Comparison of ENCODE assay signal across 29 mouse cellular contexts in the genomic region with DNA sequence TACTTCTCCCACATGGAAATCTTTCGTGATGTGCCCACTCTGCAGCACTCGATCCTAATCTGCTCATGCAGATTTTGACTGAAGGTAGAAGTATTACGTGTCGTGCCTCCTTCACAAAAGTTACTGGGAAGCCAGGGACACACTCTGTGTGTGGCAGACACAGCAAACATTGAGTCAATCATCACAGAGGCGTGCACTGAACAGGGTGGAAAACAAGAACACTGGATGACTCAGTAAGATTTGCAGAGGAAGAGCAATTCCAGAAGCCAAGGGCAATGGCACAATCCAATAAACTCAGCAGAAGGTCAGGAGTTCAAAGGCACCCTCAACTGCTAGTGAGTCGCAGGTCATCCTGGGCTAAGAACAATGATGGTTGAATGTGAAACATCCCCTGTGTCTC.
A peak's percentile ranks its signal among the peaks of the same experiment; 100 is the strongest.
DNase-seq lines count a peak whose midpoint lies in the region; ATAC-seq lines count a peak whose summit lies in the region.
"Had no signal": no experiment of that assay in that cellular context is flagged by ENCODE, and none has a peak within 500 bp of the region (broad histone marks: within the 10 kb centered on the region; RNA-seq: fewer than 3 reads in every experiment).

No protein-coding gene starts in this region.

- DNase-seq in adrenal gland, adult 2 months = peak; percentile 5
- no peak for DNase-seq in adrenal gland, postnatal 10 days
- no peak for DNase-seq in liver, embryonic 11.5 days (ENCODE audit: low spot score)
- DNase-seq in 3T3-L1 (ENCODE audit: low read depth, low spot score) = peak; percentile 47
- peak; percentile 29 for DNase-seq in brain, adult 2 months (ENCODE audit: low read depth, low spot score)
- no peak for DNase-seq in lung, postnatal 4 days
- no peak for DNase-seq in layer of hippocampus, postnatal 36 days
- DNase-seq: adrenal gland, postnatal 25 days; B cell, adult 2 months; cerebellum, adult 18-20 months; cerebellum, adult 9-11 months; cerebellum, postnatal 25 days; forebrain, postnatal 0 days; gastrocnemius, adult 2 months; gastrocnemius, postnatal 14 days; heart, adult 18-20 months; heart, postnatal 14 days; heart, postnatal 4 days had no signal

- H3K27me3 ChIP-seq in liver, embryonic 15.5 days = no peaks in the 10 kb centered on the region
- no peaks in the 10 kb centered on the region for H3K27me3 ChIP-seq in liver, embryonic 11.5 days (replicated peaks; ENCODE audit: control insufficient read depth, insufficient read depth, low read length)
- H3K27me3 ChIP-seq: CH12.LX; embryonic facial prominence, embryonic 12.5 days; embryonic facial prominence, embryonic 15.5 days; heart, embryonic 15.5 days had no signal

- H3K4me3 ChIP-seq in liver, embryonic 15.5 days (replicated peaks) = no peak overlapping the region
- no peak overlapping the region for H3K4me3 ChIP-seq in liver, embryonic 11.5 days (ENCODE audit: low read depth, low read length)
- H3K4me3 ChIP-seq: embryonic facial prominence, embryonic 12.5 days; embryonic facial prominence, embryonic 15.5 days; gastrocnemius, adult 2 months; heart, embryonic 12.5 days; heart, embryonic 15.5 days had no signal

- H3K4me1 ChIP-seq in liver, embryonic 15.5 days (replicated peaks) = no peaks in the 10 kb centered on the region; the same call in 1 of the 2 replicates
- H3K4me1 ChIP-seq in liver, embryonic 11.5 days (replicated peaks; ENCODE audit: control insufficient read depth, insufficient read depth, low read length) = no peaks in the 10 kb centered on the region
- H3K4me1 ChIP-seq: embryonic facial prominence, embryonic 12.5 days; embryonic facial prominence, embryonic 15.5 days; heart, embryonic 12.5 days; heart, embryonic 15.5 days had no signal

- peak; percentile 25; the same call in 1 of the 2 replicates for ATAC-seq in liver, embryonic 15.5 days (ENCODE audit: insufficient read depth)
- ATAC-seq in liver, embryonic 11.5 days (replicated peaks; ENCODE audit: low FRiP score) = no peak
- ATAC-seq: activated CD4-positive, CD25-positive, alpha-beta regulatory T cell, adult 4 months; forebrain, embryonic 14.5 days; forebrain, postnatal 0 days; hindbrain, postnatal 0 days; inflammation-experienced regulatory T-cells, adult 6 months had no signal

- H3K9ac ChIP-seq in liver, embryonic 15.5 days = no peak overlapping the region
- no peak overlapping the region for H3K9ac ChIP-seq in liver, embryonic 11.5 days (ENCODE audit: low read depth, low read length)
- H3K9ac ChIP-seq: embryonic facial prominence, embryonic 12.5 days; embryonic facial prominence, embryonic 15.5 days; forebrain, postnatal 0 days; heart, embryonic 12.5 days; heart, embryonic 15.5 days; hindbrain, embryonic 14.5 days had no signal

- no peaks in the 10 kb centered on the region for H3K9me3 ChIP-seq in liver, embryonic 15.5 days (replicated peaks)
- no peaks in the 10 kb centered on the region for H3K9me3 ChIP-seq in liver, embryonic 11.5 days (ENCODE audit: control insufficient read depth, low read length)
- H3K9me3 ChIP-seq: embryonic facial prominence, embryonic 12.5 days; embryonic facial prominence, embryonic 15.5 days; heart, embryonic 12.5 days; heart, embryonic 15.5 days had no signal

- no peak overlapping the region for H3K27ac ChIP-seq in liver, embryonic 15.5 days (replicated peaks)
- H3K27ac ChIP-seq in liver, embryonic 11.5 days (ENCODE audit: low read depth, low read length) = no peak overlapping the region
- H3K27ac ChIP-seq: embryonic facial prominence, embryonic 12.5 days; embryonic facial prominence, embryonic 15.5 days; gastrocnemius, adult 2 months; heart, embryonic 15.5 days; hindbrain, embryonic 14.5 days; hindbrain, postnatal 0 days had no signal

- WGBS in liver, embryonic 15.5 days (ENCODE audit: insufficient replicate concordance) = 52% methylated on average over 6 of the region's 6 CpGs
- 79% methylated on average over 6 of the region's 6 CpGs for WGBS in liver, embryonic 11.5 days

- H3K4me2 ChIP-seq in liver, embryonic 15.5 days = no peak overlapping the region
- no peak overlapping the region for H3K4me2 ChIP-seq in liver, embryonic 11.5 days
- H3K4me2 ChIP-seq: embryonic facial prominence, embryonic 12.5 days; embryonic facial prominence, embryonic 15.5 days; heart, embryonic 12.5 days; heart, embryonic 15.5 days; hindbrain, embryonic 14.5 days had no signal

- no peaks in the 10 kb centered on the region for H3K36me3 ChIP-seq in liver, embryonic 15.5 days (replicated peaks)
- no peaks in the 10 kb centered on the region for H3K36me3 ChIP-seq in liver, embryonic 11.5 days (ENCODE audit: control insufficient read depth, insufficient read depth, low read length)
- H3K36me3 ChIP-seq: embryonic facial prominence, embryonic 12.5 days; embryonic facial prominence, embryonic 15.5 days; heart, embryonic 12.5 days; heart, embryonic 15.5 days had no signal

Comparison
In these comparisons a context has a peak if more than half of its experiments do, and no peak if none do; other contexts are left out.
1. DNase-seq: peak in adrenal gland, adult 2 months (single experiment), 3T3-L1 (single experiment) and brain, adult 2 months (single experiment); none in adrenal gland, postnatal 10 days (single experiment), liver, embryonic 11.5 days (single experiment), lung, postnatal 4 days (0 of 2) and layer of hippocampus, postnatal 36 days (0 of 2).